Mouse (Mus musculus) layer of hippocampus, postnatal 10 days (tissue): ENCODE measurements at regions not wholly inside any gene's neighbourhood (a gene's known extent, or its start where the extent isn't known, plus 50 kb on each side); places are given as distances from the start of the nearest gene placed in this dataset.
A peak's percentile ranks its signal among the peaks of the same experiment; 100 is the strongest.

Source experiments
- DNase-seq, 2 experiments: peaks; one replicate each; pipeline ENCODE4 v3.0.0; 2021; ENCODE audit warnings: low spot score in 2 of 2

DNA sequence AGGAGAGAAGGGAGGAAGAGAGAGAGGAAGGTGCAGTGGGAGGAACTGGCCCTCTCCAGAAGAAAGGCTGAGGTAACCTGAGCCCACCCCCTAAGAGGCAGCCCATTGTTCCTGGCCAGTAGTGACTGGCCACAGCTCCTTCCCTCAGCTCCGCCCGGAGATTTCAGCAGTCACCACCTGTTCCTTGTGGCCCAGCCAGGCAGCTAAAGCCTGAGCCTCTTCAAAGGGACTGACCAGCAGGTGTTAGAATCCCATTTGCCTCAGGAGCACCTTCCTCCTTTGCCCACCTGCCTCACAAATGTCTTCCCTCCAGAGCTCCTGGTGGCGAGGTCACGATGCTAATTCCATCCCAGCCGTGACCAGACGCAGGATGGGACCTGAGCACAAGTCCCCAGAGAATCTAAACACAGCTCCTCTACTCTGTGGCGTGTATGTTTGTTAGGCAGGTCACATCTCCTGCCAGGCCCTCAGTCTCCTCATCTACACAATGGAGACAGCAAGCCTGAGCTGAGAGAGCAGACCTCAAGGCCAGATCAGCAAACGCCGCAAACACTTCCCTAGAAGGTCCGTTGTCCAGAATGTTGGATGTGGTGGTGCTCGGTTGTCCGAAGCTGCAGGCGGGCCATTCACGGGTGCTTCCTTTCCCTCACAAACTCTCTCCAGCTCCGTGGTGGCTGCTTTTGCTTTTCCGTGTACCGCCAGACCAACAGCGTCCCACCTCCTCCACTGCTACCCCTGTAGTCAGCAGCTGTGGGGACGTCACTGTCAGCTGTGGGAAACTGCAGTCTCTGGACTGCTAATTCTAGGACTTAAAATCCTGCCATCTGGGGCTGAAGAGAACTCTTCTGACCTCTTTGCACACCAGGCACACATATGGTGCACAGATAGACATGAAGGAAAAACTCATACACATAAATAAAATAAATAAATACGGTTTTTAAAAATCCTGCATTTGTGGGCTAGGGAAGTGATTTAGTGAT is 145.8 kb upstream of the Rad23b start:
- no peak for DNase-seq

GRCm38 (mm10) chr4:55206226-55206625 is 143.6 kb upstream of the Rad23b start:
- no peak for DNase-seq

- DNase-seq, result no peak
These were observed 142.0 kb upstream of the Rad23b start for GRCm38 (mm10) chr4:55207749-55208385.

DNA sequence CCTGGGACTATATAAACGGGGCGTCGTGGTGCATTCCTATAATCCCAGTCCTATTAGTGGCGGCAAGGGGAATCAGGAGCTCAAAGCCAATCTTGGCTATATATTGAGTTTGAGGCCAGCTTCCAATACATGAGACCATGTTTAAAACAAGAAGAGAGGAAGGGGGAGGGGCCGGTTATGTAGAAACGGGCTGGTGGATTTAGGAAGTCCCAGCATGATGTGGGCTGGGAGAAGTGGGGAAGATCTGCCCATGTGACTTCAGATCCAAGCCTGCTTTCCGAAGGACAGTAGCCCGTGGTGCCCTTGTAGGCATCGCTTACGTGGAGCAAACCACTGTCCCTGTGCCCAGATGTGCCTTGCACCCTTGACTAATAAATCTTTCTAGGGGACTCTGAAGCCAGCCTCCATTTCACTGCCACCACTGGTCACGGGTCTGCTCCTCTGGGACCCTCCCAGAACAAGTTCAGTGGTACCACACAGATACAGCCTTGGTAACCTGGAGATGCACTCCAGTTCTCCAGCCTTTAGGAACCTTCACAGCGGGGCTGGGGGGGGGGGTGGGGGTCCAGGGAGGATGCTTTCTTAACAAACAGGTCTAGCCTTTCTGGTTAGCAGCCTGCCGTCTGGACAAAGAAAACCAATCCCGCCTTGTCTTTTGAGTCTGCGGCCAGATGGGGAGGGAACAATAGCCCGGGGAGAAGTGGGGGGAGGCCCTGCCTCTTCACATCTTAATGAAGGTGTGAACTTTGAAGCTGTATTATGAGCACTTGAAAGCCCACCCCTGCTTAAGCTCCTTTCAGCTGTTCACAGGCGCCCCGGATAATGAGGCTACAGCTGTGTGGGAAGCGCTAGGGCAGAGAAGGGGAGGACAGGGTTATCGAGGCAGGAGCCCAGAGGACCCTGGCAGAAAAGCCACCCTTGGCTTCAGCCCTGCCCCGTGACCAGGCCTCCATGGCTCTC is 141.2 kb upstream of the Rad23b start:
- peak in 1 of 2 experiments; percentile 33 for DNase-seq

DNA sequence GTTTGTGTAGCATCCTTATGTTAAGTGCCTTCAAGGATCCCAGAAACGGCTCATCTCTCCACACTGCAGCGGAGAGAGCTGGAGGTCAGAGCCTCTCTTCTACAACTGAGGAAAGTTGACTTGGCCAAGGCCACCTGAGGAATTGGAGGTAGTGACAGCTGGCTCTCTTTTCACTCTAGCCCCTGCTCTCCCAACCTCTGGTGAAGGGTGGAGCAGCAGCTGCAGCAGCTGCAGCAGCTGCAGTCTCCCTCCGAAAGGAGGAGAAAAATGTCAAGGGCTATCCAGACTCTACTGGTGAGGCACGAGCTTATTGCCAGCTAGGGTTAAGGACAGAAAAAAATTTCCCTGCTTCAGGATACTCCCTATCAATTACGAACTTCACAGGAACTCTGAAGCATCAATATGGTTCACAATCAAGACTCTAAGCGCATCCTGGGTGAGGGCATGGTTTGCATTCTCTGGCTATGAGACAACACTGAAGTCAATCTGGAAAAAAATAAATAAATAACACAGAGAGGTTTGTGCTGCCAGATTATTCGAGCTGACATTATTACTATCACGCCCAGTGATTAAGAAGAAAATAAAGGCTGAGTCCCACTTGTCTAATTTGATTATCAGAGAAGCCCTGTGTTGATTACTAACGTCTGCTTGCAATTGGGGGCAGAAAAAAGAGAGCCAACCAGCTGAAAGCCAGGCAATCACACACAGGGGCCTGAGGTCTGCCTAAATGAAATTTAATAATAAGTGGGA is 134.2 kb upstream of the Rad23b start:
- no peak for DNase-seq

DNA sequence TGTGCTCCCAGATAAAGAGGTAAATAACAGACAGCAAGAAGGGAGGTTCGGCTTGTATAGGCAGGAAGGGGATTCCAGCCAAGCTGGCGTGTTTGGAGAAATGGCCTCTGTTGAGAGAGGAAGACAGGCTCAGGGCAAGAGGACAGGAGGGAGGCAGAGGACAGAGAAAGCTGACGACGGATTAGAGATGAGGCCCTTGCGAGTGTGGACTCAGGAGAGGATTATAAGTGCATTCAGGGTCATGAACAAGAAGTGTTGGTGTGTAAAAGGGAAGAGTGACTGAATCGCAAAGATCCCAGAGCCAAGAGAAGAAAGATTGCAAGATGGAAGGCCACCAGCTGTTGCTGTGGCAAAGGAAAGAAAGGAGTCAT is 133.7 kb upstream of the Rad23b start:
- no peak for DNase-seq

- no peak for DNase-seq
These were observed 124.1 kb upstream of the Rad23b start for GRCm38 (mm10) chr4:55225766-55226165.

DNA sequence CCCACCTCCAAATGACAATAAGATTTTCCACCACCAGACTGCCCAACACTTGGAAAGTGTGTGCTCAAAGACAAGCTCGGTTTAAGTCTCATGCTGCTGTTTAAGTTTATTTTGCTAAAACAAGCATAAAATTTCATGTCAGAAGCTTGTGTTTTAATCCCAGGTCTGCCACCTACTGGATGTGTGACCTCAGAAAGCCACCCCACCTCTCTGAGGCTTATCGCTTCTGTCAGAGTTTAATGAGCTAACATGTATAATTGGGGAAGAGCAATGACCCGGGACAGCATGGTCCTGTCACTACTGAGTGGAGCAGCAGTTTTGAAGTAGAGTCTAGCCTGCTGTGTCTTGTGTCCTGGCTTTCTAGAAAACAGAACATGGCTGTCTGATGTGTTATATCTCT is 122.4 kb upstream of the Rad23b start:
- DNase-seq, result no peak

DNA sequence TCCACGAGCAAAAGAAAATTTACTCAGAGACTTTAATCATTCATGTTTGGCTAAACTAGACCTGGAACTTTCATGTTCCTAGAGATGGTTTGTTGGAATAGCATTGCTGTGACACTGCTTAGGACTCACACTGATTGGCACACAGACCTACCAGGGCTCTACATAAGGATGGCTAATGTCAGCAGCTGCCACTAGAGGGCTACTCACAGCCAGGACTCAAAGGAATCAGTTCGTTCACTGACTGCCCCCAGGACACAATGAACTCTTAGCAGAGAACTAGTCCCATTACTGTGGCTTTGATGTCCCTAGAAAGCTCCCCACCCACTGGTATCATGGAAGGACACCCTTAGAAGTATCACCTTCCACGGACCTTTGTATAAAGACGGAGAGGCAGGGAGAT is 118.3 kb upstream of the Rad23b start:
- no peak for DNase-seq

- no peak for DNase-seq
These were observed 112.0 kb upstream of the Rad23b start for GRCm38 (mm10) chr4:55237856-55238255.

- DNase-seq, result peak; percentile 85 to 87
These were observed 109.4 kb upstream of the Rad23b start for GRCm38 (mm10) chr4:55240450-55240849.

GRCm38 (mm10) chr4:55242331-55242730 is 107.5 kb upstream of the Rad23b start:
- no peak for DNase-seq

GRCm38 (mm10) chr4:55243091-55244058 is 106.5 kb upstream of the Rad23b start:
- no peak for DNase-seq

GRCm38 (mm10) chr4:55245789-55246188 is 104.1 kb upstream of the Rad23b start:
- DNase-seq, result no peak

DNA sequence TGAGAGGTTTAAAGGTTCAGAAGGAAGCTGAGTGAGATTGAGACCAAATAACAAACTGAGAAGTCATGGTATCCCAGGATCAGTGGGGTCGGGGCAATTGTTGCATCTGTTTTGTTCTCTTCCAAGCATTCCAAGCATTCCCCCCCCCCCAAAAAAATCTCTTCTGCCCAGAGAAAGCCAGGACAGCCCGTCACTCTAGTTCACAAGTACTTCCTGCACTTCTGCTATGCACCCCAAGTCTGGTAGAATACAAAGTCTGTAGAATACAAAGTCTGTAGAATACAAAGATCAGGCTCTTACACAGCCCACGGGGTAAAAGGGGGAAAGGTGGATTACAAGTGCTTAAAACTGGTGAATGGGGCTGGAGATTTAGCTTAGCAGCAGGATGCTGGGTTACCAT is 99.5 kb upstream of the Rad23b start:
- DNase-seq, result no peak

DNA sequence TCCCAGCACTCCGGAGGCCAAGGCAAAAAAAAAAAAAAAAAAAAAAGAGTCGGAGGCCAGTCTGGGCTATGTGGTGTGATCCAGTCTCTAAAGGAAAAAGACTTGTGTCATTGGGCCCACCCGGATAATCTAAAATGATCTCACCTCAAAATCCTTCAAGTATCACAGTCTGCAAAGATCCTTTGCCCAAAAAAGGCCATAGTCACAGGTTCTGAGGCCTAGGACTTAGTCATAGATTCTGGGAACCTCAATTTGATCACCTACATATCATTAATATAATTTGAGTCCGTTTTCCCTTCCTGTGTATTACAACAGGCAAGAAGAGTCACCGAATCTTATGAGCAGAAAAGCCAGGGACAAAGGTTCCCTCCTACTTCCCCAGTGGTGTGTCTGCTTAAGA is 98.3 kb upstream of the Rad23b start:
- DNase-seq, result no peak

DNA sequence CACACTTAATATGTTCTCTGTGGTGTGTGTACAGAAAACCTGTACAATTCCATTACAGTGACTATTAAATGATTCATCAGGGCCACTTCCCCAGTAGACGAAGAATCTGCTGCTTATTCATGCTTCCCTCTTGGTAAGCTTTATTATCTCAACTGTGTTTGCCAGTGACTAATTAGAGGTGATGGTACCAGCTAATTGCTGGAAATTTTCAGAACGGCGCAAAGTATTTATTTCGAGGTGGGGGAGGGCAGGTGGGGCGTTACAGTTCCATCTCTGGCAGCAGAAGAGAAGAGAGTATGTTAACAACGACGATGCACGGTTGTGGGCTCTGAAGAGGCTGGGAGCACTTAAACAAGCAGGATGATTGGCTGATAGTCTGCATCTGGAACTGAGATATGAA is 96.1 kb upstream of the Rad23b start:
- DNase-seq, result no peak

DNA sequence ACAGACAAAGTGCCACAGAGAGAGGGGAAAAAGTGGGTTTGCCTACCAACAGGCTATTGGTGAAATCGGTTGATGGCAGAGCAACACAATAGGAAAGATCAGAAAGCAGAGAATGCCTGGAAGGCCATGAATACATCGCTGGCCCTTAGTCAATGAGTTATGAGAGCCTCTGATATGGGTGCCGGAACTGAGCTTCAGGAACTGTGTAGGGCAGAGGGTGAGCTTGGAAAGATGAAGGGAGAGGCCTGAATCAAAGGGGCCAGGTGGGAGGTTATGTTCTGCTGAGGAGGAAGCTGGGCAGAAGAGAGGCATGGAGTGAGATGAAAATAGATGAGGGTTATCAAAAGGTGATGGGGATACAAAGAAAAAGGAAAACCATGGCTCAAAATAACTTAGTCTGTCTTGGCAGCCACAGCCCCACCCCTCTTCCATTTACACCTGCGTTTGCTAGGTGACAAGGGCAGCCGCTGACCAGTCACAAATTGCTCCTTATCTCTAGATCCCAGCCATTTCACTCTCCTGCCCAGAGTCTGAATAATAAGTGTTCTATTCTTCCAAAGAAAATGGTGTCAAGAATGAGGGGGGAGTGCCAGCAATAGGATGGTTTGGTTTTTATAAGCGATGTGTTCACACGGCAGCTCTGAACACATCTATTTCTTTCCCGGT is 77.7 kb upstream of the Rad23b start:
- no peak for DNase-seq
